Mouse (Mus musculus): ENCODE measurements around the gene Ppp1ca.
A peak's percentile ranks its signal among the peaks of the same experiment; 100 is the strongest.

The Ppp1ca gene

GRCm38 (mm10) chr19:4155223-4156072 is 36.4 kb upstream of the Ppp1ca start:
- peak; percentile 52 for DNase-seq

GRCm38 (mm10) chr19:4156073-4156579 is 35.7 kb upstream of the Ppp1ca start:
- peak; percentile 56 for DNase-seq

GRCm38 (mm10) chr19:4156771-4157170 is 35.1 kb upstream of the Ppp1ca start:
- DNase-seq, result no peak

- no peak for DNase-seq
Measured at GRCm38 (mm10) chr19:4159049-4159448, 32.8 kb upstream of the Ppp1ca start.

GRCm38 (mm10) chr19:4162646-4163542 is 29.0 kb upstream of the Ppp1ca start, which contains the start of gene Rps6kb2:
Gene Rps6kb2, minus strand, starts transcription at chr19:4163354.
- peak; percentile 95 for DNase-seq

- no peak for DNase-seq
Measured at GRCm38 (mm10) chr19:4163543-4163887, 28.4 kb upstream of the Ppp1ca start.

- no peak for DNase-seq
Measured at GRCm38 (mm10) chr19:4164100-4164499, 27.8 kb upstream of the Ppp1ca start.

- no peak for DNase-seq
Measured at GRCm38 (mm10) chr19:4164721-4165120, 27.1 kb upstream of the Ppp1ca start.

GRCm38 (mm10) chr19:4166678-4167476 is 25.0 kb upstream of the Ppp1ca start:
- no peak for DNase-seq

GRCm38 (mm10) chr19:4169378-4169784 is 22.5 kb upstream of the Ppp1ca start:
- peak; percentile 99 for DNase-seq

- DNase-seq, result no peak
Measured at GRCm38 (mm10) chr19:4169810-4170209, 22.1 kb upstream of the Ppp1ca start.

- no peak for DNase-seq
Measured at GRCm38 (mm10) chr19:4170723-4171392, 21.0 kb upstream of the Ppp1ca start.

GRCm38 (mm10) chr19:4171393-4172290 is 20.2 kb upstream of the Ppp1ca start:
- no peak for DNase-seq

- DNase-seq, result no peak
Measured at GRCm38 (mm10) chr19:4172925-4173324, 18.9 kb upstream of the Ppp1ca start.

GRCm38 (mm10) chr19:4175368-4175947 is 16.4 kb upstream of the Ppp1ca start, which contains the start of gene Carns1:
Gene Carns1, minus strand, starts transcription at chr19:4175479.
- DNase-seq, result no peak

- no peak for DNase-seq
Measured at GRCm38 (mm10) chr19:4180411-4180810, 11.5 kb upstream of the Ppp1ca start.

- DNase-seq, result peak; percentile 63
Measured at GRCm38 (mm10) chr19:4181892-4182291, 10.0 kb upstream of the Ppp1ca start.

- no peak for DNase-seq
Measured at GRCm38 (mm10) chr19:4183689-4184088, 8.2 kb upstream of the Ppp1ca start.

GRCm38 (mm10) chr19:4184976-4185975 is 6.6 kb upstream of the Ppp1ca start:
- peak; percentile 87 for DNase-seq

All from thymus, postnatal 4 days (tissue).